Mouse (Mus musculus) limb, embryonic 11.5 days (tissue): Measurements from ENCODE around the gene Atxn7l1. TPM values are rescaled to one million over a fixed set of nuclear protein-coding genes. Genes with fewer than 3 reads are reported as not detected.

Experiments used
- ATAC-seq: fragments of 200-750 bp; cut with Nextera tagmentation; 2 replicates; pipeline ENCODE4 v1.8.0; 2017; ENCODE audit warnings: low read depth; ENCODE audit not compliant: insufficient number of reproducible peaks, low FRiP score, low TSS enrichment
- DNase-seq: peaks from one replicate; pipeline ENCODE4 v3.0.0-alpha.2; 2015; ENCODE audit warnings: low spot score
- H3K27ac ChIP-seq: fragments of 300-500 bp; sonication (generic); replicated peaks from 2 replicates; pipeline ENCODE4 v1.5.1; 2014; ENCODE audit warnings: low read depth, mild to moderate bottlenecking, low read length
- H3K27me3 ChIP-seq: fragments of 300-500 bp; sonication (generic); 2 replicates; pipeline ENCODE4 v1.6.1; 2014; ENCODE audit warnings: mild to moderate bottlenecking, low read length, mixed read lengths; ENCODE audit not compliant: control insufficient read depth, insufficient read depth
- H3K36me3 ChIP-seq: fragments of 300-500 bp; sonication (generic); 2 replicates; pipeline ENCODE4 v1.6.1; 2014; ENCODE audit warnings: mild to moderate bottlenecking, low read length, moderate library complexity, mixed read lengths; ENCODE audit not compliant: control insufficient read depth, insufficient read depth
- H3K4me1 ChIP-seq: fragments of 300-500 bp; sonication (generic); 2 replicates; pipeline ENCODE4 v1.6.1; 2014; ENCODE audit warnings: low read length, mixed read lengths; ENCODE audit not compliant: control insufficient read depth, insufficient read depth
- H3K4me2 ChIP-seq: fragments of 300-500 bp; sonication (generic); 2 replicates; pipeline ENCODE4 v1.6.1; 2014; ENCODE audit warnings: low read depth, mild to moderate bottlenecking, moderate library complexity; ENCODE audit not compliant: severe bottlenecking
- H3K4me3 ChIP-seq: fragments of 300-500 bp; sonication (generic); 2 replicates; pipeline ENCODE4 v1.5.1; 2014; ENCODE audit warnings: low read depth, low read length
- H3K9ac ChIP-seq: fragments of 300-500 bp; sonication (generic); 2 replicates; pipeline ENCODE4 v1.6.1; 2014; ENCODE audit warnings: mild to moderate bottlenecking, low read length
- H3K9me3 ChIP-seq: fragments of 300-500 bp; sonication (generic); 2 replicates; pipeline ENCODE4 v1.6.1; 2016; ENCODE audit warnings: low read length; ENCODE audit not compliant: control insufficient read depth
- WGBS: fragments of 180-500 bp; shearing (Covaris S2); extraction: QIAGEN DNeasy Blood & Tissue Kit; methylation state at CpG from one replicate; pipeline ENCODE4 v1.1.7; 2014; 5-methylcytosine and 5-hydroxymethylcytosine counted together
- polyA plus RNA-seq: library from polyadenylated mRNA; unstranded; fragments of >200 nt; fragmentation: Nextera tagmentation; extraction: Ambion mirVana; gene quantifications from 2 replicates; pipeline ENCODE4 v1.2.1, GENCODE M21; 2014

The Atxn7l1 gene
- polyA plus RNA-seq, 1 experiment from 2014 or later = 18.8 TPM

- no peak overlapping the region for H3K4me3 ChIP-seq
- no peak overlapping the region for H3K27ac ChIP-seq
- no peaks in the 10 kb centered on the region for H3K27me3 ChIP-seq
- 75% methylated on average over 4 of the region's 4 CpGs for WGBS
- ATAC-seq (no peak), DNase-seq (no peak)
- no peaks in the 10 kb centered on the region for H3K4me1 ChIP-seq
- no peak overlapping the region for H3K4me2 ChIP-seq
- H3K36me3 ChIP-seq = no peaks in the 10 kb centered on the region; the same call in none of the 2 replicates
- no peak overlapping the region for H3K9ac ChIP-seq
- no peaks in the 10 kb centered on the region for H3K9me3 ChIP-seq
These were observed 205.2 kb downstream of the Atxn7l1 start for GRCm38 (mm10) chr12:33352671-33353070.

GRCm38 (mm10) chr12:33358345-33358744 lies 210.9 kb downstream of the Atxn7l1 start:
- 87% methylated on average over 10 of the region's 10 CpGs for WGBS
- H3K9me3 ChIP-seq = no peaks in the 10 kb centered on the region
- H3K27ac ChIP-seq = no peak overlapping the region

DNA sequence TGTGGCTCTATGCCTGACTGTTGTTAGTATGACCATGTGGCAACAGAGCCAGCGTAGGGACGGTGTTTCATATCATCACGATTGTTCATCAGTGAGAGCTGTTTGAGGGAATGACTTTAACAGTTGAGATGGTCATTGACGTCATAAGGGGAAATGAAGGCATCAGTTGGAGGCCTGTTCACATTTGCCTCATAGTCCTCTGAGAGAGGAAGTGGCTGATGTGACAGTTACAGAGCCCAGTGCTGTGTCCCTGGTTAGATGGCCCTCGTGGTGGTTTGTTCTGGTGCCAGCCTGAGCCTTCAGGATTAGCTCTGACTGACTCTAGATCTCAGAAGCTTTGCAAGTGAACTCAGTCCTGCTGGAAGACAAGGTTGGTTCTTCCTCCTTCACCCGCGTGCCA lies 211.7 kb downstream of the Atxn7l1 start:
- H3K4me2 ChIP-seq = no peak overlapping the region
- no peaks in the 10 kb centered on the region for H3K9me3 ChIP-seq
- H3K4me3 ChIP-seq = no peak overlapping the region
- H3K27ac ChIP-seq = no peak overlapping the region
- 93% methylated on average over 7 of the region's 7 CpGs for WGBS
- no peaks in the 10 kb centered on the region for H3K36me3 ChIP-seq
- H3K4me1 ChIP-seq = no peaks in the 10 kb centered on the region
- H3K9ac ChIP-seq = no peak overlapping the region
- DNase-seq (no peak), ATAC-seq (no peak)
- no peaks in the 10 kb centered on the region for H3K27me3 ChIP-seq

More at GRCm38 (mm10) chr12:33358345-33358744, 210.9 kb downstream of the Atxn7l1 start:
- ATAC-seq (no peak), DNase-seq (no peak)
- H3K36me3 ChIP-seq = no peaks in the 10 kb centered on the region; the same call in 1 of the 2 replicates
- no peak overlapping the region for H3K4me3 ChIP-seq
- no peak overlapping the region for H3K4me2 ChIP-seq
- no peak overlapping the region for H3K9ac ChIP-seq
- no peaks in the 10 kb centered on the region for H3K27me3 ChIP-seq
- H3K4me1 ChIP-seq = no peaks in the 10 kb centered on the region

- Histone ChIP-seq H3K9me3 (no peaks in the 10 kb centered on the region), H3K36me3 (no peaks in the 10 kb centered on the region), H3K9ac (no peak overlapping the region), H3K4me3 (no peak overlapping the region), H3K4me2 (no peak overlapping the region), H3K4me1 (no peaks in the 10 kb centered on the region), H3K27ac (no peak overlapping the region), H3K27me3 (no peaks in the 10 kb centered on the region)
- ATAC-seq (no peak), DNase-seq (no peak)
- WGBS = 88% methylated on average over 5 of the region's 5 CpGs
These were observed 212.5 kb downstream of the Atxn7l1 start for GRCm38 (mm10) chr12:33359878-33360482.

GRCm38 (mm10) chr12:33360729-33361128 lies 213.2 kb downstream of the Atxn7l1 start:
- Histone ChIP-seq H3K4me3 (no peak overlapping the region), H3K9ac (no peak overlapping the region), H3K9me3 (no peaks in the 10 kb centered on the region), H3K27ac (no peak overlapping the region), H3K27me3 (no peaks in the 10 kb centered on the region), H3K36me3 (no peaks in the 10 kb centered on the region), H3K4me1 (no peaks in the 10 kb centered on the region), H3K4me2 (no peak overlapping the region)
- ATAC-seq (no peak), DNase-seq (no peak)
- 86% methylated on average over 6 of the region's 6 CpGs for WGBS

GRCm38 (mm10) chr12:33364511-33364910 lies 217.0 kb downstream of the Atxn7l1 start:
- Histone ChIP-seq H3K4me1 (no peaks in the 10 kb centered on the region), H3K4me3 (no peak overlapping the region), H3K9ac (no peak overlapping the region), H3K4me2 (no peak overlapping the region), H3K9me3 (no peaks in the 10 kb centered on the region), H3K27ac (no peak overlapping the region), H3K27me3 (no peaks in the 10 kb centered on the region), H3K36me3 (no peaks in the 10 kb centered on the region)
- ATAC-seq (no peak), DNase-seq (no peak)
- 88% methylated on average over 8 of the region's 8 CpGs for WGBS

- H3K36me3 ChIP-seq = no peaks in the 10 kb centered on the region
- H3K27me3 ChIP-seq = no peaks in the 10 kb centered on the region
- no peak for DNase-seq
- no peak overlapping the region for H3K27ac ChIP-seq
- no peak overlapping the region for H3K4me3 ChIP-seq
- no peak overlapping the region for H3K4me2 ChIP-seq
- ATAC-seq = no peak
- WGBS = 92% methylated on average over 8 of the region's 8 CpGs
- no peak overlapping the region for H3K9ac ChIP-seq
- no peaks in the 10 kb centered on the region for H3K9me3 ChIP-seq
- H3K4me1 ChIP-seq = no peaks in the 10 kb centered on the region
These were observed 217.6 kb downstream of the Atxn7l1 start for GRCm38 (mm10) chr12:33365133-33365532.

- no peaks in the 10 kb centered on the region for H3K9me3 ChIP-seq
- no peak for DNase-seq
- no peaks in the 10 kb centered on the region for H3K36me3 ChIP-seq
- H3K27me3 ChIP-seq = no peaks in the 10 kb centered on the region
- no peak overlapping the region for H3K27ac ChIP-seq
- ATAC-seq = no peak
- no peak overlapping the region for H3K4me2 ChIP-seq
- H3K9ac ChIP-seq = no peak overlapping the region
- 90% methylated on average over 3 of the region's 3 CpGs for WGBS
- no peak overlapping the region for H3K4me3 ChIP-seq
- no peaks in the 10 kb centered on the region for H3K4me1 ChIP-seq
These were observed 222.1 kb downstream of the Atxn7l1 start for GRCm38 (mm10) chr12:33369555-33369954.
